Mouse (Mus musculus) left cerebral cortex, postnatal 4 days (tissue): Measurements from ENCODE around the gene Dennd1a. TPM values are rescaled to one million over a fixed set of nuclear protein-coding genes. Genes with fewer than 3 reads are reported as not detected.

Experiments
- DNase-seq: peaks from one replicate; pipeline ENCODE4 v3.0.0-alpha.2; 2022
- intact Hi-C: fragments of 180-260 bp; cut with DNase I; formaldehyde crosslinking; loops from one replicate; pipeline ENCODE4 v1.15.1; 2025
- total RNA-seq, 2 experiments: library from RNA; stranded (reverse); gene quantifications; 2 replicates each; pipeline ENCODE4 v1.2.3; 2021

Gene Dennd1a
- total RNA-seq, 2 experiments from 2014 or later: 70.7 to 75.7 TPM

- DNase-seq: no peak
- intact Hi-C loops: no loop called here
These were observed 160.8 kb downstream of the Dennd1a start for GRCm38 (mm10) chr2:38126383-38126732.

GRCm38 (mm10) chr2:38125671-38126382 is 161.4 kb downstream of the Dennd1a start:
- intact Hi-C loops: no loop called here
- no peak for DNase-seq

GRCm38 (mm10) chr2:38124727-38125126 is 162.5 kb downstream of the Dennd1a start:
- no peak for DNase-seq
- intact Hi-C loops: no loop called here

GRCm38 (mm10) chr2:38115000-38115399 is 172.2 kb downstream of the Dennd1a start:
- no peak for DNase-seq
- intact Hi-C loops: no loop called here

GRCm38 (mm10) chr2:38111655-38112351 is 175.4 kb downstream of the Dennd1a start:
- DNase-seq: peak; percentile 23
- intact Hi-C loops: no loop called here

- no peak for DNase-seq
- intact Hi-C loops: no loop called here
These were observed 178.6 kb downstream of the Dennd1a start for GRCm38 (mm10) chr2:38108586-38108985.

GRCm38 (mm10) chr2:38102674-38103073 is 184.5 kb downstream of the Dennd1a start:
- intact Hi-C loops: no loop called here
- DNase-seq: no peak

- peak; percentile 43 for DNase-seq
- intact Hi-C loops: no loop called here
These were observed 186.9 kb downstream of the Dennd1a start for GRCm38 (mm10) chr2:38100289-38100688.

- DNase-seq: peak; percentile 35
- intact Hi-C loops: loop anchor here (5.0 kb wide), 1 partner anchor 228 kb away; no protein-coding TSS in a partner anchor
These were observed 187.9 kb downstream of the Dennd1a start for GRCm38 (mm10) chr2:38099120-38099773.

GRCm38 (mm10) chr2:38097469-38097868 is 189.7 kb downstream of the Dennd1a start:
- intact Hi-C loops: loop anchor here (5.0 kb wide), 1 partner anchor 230 kb away; no protein-coding TSS in a partner anchor
- no peak for DNase-seq

- DNase-seq: no peak
- intact Hi-C loops: loop anchor here (5.0 kb wide), 1 partner anchor 231 kb away; no protein-coding TSS in a partner anchor
These were observed 190.9 kb downstream of the Dennd1a start for GRCm38 (mm10) chr2:38096328-38096727.

GRCm38 (mm10) chr2:38094380-38095163 is 192.6 kb downstream of the Dennd1a start:
- DNase-seq: no peak
- intact Hi-C loops: loop anchor here (5.0 kb wide), 1 partner anchor 233 kb away; no protein-coding TSS in a partner anchor

GRCm38 (mm10) chr2:38093968-38094367 is 193.2 kb downstream of the Dennd1a start:
- intact Hi-C loops: no loop called here

GRCm38 (mm10) chr2:38093242-38093641 is 193.9 kb downstream of the Dennd1a start:
- no peak for DNase-seq
- intact Hi-C loops: no loop called here

More at GRCm38 (mm10) chr2:38093968-38094367, 193.2 kb downstream of the Dennd1a start:
- DNase-seq: no peak

- intact Hi-C loops: no loop called here
- DNase-seq: no peak
These were observed 198.8 kb downstream of the Dennd1a start for GRCm38 (mm10) chr2:38088346-38088745.

- DNase-seq: no peak
- intact Hi-C loops: no loop called here
These were observed 202.1 kb downstream of the Dennd1a start for GRCm38 (mm10) chr2:38085058-38085457.

GRCm38 (mm10) chr2:38083251-38083650 is 203.9 kb downstream of the Dennd1a start:
- intact Hi-C loops: no loop called here
- peak; percentile 1 for DNase-seq

GRCm38 (mm10) chr2:38074495-38074894 is 212.7 kb downstream of the Dennd1a start:
- no peak for DNase-seq
- intact Hi-C loops: no loop called here

GRCm38 (mm10) chr2:38072061-38072460 is 215.1 kb downstream of the Dennd1a start:
- DNase-seq: no peak
- intact Hi-C loops: no loop called here

GRCm38 (mm10) chr2:38068171-38068572 is 219.0 kb downstream of the Dennd1a start:
- intact Hi-C loops: no loop called here

GRCm38 (mm10) chr2:38065914-38066313 is 221.3 kb downstream of the Dennd1a start:
- no peak for DNase-seq
- intact Hi-C loops: no loop called here

More at GRCm38 (mm10) chr2:38068171-38068572, 219.0 kb downstream of the Dennd1a start:
- no peak for DNase-seq
